Mouse (Mus musculus): ENCODE measurements around the gene Rpl7a. TPM values are rescaled to one million over a fixed set of nuclear protein-coding genes. Genes with fewer than 3 reads are reported as not detected.
A peak's percentile ranks its signal among the peaks of the same experiment; 100 is the strongest.

The Rpl7a gene
- polyA plus RNA-seq, 1 experiment from 2014 or later = 533 TPM

DNA sequence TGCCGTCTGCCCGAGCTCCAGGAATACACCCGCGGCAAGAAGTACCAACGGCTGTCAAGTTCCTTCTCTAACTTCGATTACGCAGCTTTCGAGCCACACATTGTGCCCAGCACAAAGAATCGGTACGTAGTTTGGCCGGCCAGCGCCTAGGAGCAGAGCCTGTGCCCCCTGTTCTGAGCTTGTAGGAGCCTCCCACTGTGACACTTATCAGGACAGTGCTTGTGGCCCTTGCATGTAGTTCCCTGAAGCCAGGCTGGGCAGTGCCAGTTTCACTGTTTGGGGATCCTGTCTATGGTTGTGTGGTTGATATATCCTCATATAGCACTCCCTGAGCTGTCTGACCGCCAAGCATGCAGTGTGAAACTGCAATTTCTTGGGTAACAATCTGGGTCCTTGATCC, 6.2 kb downstream of the Rpl7a start:
- ATAC-seq (replicated peaks) = peak; percentile 3; the same call in 1 of the 2 replicates
- no peaks in the 10 kb centered on the region for H3K27me3 ChIP-seq
- H3K27ac ChIP-seq (replicated peaks) = peak overlapping the region; percentile 75
- H3K9ac ChIP-seq (replicated peaks) = peak overlapping the region; percentile 77
- H3K36me3 ChIP-seq = peaks cover 65% of the 10 kb centered on the region
- H3K4me3 ChIP-seq = peak overlapping the region; percentile 71
- H3K4me1 ChIP-seq = peaks cover 46% of the 10 kb centered on the region
- no peaks in the 10 kb centered on the region for H3K9me3 ChIP-seq
- WGBS = 3% methylated on average over 13 of the region's 13 CpGs
- H3K4me2 ChIP-seq (replicated peaks) = peak overlapping the region; percentile 96

DNA sequence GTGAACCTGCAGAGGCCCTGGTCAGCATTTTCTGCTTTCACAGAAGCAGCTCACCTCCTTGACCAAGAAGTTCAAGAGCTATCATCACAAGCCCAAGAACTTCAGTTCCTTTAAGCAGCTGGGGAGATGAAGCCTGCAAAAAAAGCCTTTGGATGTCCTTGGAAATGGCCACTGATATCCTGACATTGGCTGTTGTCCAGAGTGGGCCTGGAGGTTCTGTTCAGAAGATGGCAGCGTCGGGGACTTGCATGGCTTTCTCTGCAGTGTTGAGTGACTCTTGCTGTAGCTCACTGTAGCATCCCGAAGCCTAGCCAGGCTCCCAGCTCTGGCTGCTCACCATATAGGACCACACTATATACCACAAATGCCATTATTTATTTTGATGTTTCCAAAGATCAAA, 9.1 kb downstream of the Rpl7a start:
- WGBS = 91% methylated on average over 3 of the region's 3 CpGs
- H3K9ac ChIP-seq (replicated peaks) = no peak overlapping the region
- H3K4me2 ChIP-seq (replicated peaks) = no peak overlapping the region
- no peaks in the 10 kb centered on the region for H3K9me3 ChIP-seq
- no peaks in the 10 kb centered on the region for H3K27me3 ChIP-seq
- no peak for ATAC-seq (replicated peaks)
- peaks cover 32% of the 10 kb centered on the region for H3K4me1 ChIP-seq
- no peak overlapping the region for H3K27ac ChIP-seq (replicated peaks)
- no peak overlapping the region for H3K4me3 ChIP-seq
- peaks cover 67% of the 10 kb centered on the region for H3K36me3 ChIP-seq

DNA sequence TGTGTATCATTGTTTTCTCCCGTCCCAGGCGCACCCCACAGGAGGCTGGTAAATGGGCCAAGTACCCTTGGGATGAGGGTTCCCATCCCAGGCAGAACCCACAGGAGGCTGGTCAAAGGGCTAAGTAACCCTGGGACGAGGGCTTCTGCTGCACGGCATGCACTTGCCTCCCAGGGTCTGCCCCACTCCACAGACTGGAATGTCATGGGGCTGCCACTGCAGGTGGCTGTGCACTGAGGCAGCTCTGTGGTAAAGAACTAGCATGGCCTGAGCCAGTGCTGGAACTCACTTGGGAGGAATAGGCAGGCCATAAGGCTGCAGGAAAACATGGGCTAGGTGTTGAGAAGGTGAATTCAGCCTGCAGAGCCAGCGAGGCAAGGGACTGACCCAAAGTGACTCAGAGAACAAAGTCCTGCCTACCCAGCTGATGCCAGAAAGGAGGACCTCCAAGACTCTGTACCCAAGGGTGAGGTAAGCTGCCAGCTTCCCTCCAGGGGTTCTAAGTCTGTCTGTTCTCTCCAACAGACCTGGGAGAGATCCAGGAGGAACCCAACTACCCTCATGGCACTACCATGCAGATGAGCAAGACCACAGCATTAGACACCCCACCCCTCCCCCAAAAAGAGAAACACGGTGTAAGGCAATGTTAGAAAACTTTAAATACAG, 9.8 kb downstream of the Rpl7a start:
- peaks cover 72% of the 10 kb centered on the region for H3K36me3 ChIP-seq
- no peak for ATAC-seq (replicated peaks)

DNA sequence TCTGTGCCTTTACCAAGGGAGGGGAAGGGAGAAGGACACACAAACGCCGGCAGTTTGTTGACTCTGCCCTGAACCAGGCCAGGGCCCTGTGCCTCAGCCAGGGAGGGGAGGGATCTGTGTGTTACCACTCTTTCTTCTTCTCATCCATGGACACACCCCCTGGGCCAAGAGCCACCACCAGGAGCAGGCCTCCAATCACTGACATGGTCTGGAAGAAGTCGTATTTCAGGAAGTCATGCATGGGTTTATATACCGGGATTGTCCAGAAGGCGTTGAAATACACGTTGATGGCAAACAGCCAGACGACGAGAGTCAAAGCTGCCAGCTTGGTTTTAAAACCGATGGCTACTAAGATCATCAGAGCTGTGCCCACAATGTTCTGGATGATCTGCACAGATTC, 11.2 kb downstream of the Rpl7a start:
- Histone ChIP-seq H3K4me1 (peaks cover 16% of the 10 kb centered on the region), H3K9me3 (no peaks in the 10 kb centered on the region), H3K4me2 (replicated peaks) (no peak overlapping the region), H3K4me3 (no peak overlapping the region), H3K36me3 (peaks cover 84% of the 10 kb centered on the region), H3K27ac (replicated peaks) (no peak overlapping the region), H3K27me3 (no peaks in the 10 kb centered on the region), H3K9ac (replicated peaks) (no peak overlapping the region)
- 84% methylated on average over 9 of the region's 9 CpGs for WGBS
- ATAC-seq (replicated peaks) = no peak

More for the DNA sequence above, 9.8 kb downstream of the Rpl7a start:
- Histone ChIP-seq H3K9me3 (no peaks in the 10 kb centered on the region), H3K27me3 (no peaks in the 10 kb centered on the region), H3K4me1 (peaks cover 25% of the 10 kb centered on the region), H3K4me2 (replicated peaks) (no peak overlapping the region), H3K4me3 (no peak overlapping the region), H3K9ac (replicated peaks) (no peak overlapping the region), H3K27ac (replicated peaks) (no peak overlapping the region)
- 92% methylated on average over 6 of the region's 6 CpGs for WGBS

DNA sequence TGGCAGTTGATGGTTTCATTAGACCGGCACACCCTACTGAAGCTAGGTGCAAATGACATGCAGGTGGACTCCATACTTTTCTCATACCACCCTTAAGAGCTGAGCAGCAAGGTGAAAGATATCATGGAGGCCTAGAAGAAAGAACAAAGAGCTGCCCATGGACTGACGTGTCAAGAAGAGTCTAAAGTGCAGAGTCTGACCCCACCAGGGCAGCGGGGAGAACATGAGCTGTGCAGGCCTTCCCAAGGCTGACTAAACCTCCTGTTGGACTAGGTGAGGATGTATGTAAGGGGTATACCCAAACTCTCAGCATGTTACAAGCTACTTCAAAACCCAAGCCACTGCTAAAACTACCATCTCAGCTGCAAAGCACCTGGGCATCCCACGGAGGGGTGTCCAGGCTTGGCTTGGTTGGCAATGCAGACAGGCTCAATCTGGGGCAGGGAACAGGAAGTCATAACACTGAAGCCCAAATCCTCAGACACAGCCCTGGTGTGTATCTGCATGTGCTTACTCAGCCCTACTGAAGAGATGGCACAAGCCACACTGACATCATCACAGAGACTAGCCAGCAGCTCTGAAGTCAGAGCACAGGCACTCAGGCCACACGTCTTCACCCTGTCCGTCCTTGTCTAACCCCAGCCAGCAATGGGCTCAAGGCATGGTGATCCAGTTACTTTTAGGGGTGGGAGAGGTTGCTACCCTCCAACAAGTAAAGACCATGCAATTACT, 17.3 kb downstream of the Rpl7a start:
- Histone ChIP-seq H3K27ac (replicated peaks) (no peak overlapping the region), H3K4me3 (no peak overlapping the region), H3K9me3 (no peaks in the 10 kb centered on the region), H3K4me2 (replicated peaks) (no peak overlapping the region), H3K36me3 (peaks cover 43% of the 10 kb centered on the region), H3K27me3 (no peaks in the 10 kb centered on the region), H3K9ac (replicated peaks) (no peak overlapping the region), H3K4me1 (peaks cover 27% of the 10 kb centered on the region)
- no peak for ATAC-seq (replicated peaks)
- WGBS = 93% methylated on average over 6 of the region's 6 CpGs

DNA sequence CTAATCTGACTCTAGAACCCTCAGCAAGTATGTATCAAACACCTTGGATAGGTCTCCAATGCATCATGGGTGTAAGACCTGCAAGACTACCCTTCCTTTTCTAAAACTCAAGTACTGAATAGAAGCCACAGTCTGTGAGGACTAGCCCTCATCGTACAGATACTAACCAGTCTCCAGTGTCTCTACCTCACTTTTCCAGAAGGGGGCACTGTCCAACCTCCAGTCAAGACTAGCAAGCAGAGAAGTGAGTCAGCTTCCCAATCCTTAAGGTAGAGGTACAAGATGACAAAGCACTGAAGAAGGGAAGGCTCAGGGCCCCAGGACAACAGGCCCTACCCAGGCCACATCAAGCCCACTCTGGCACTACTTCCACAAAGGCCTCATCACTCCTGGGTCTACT, 19.8 kb downstream of the Rpl7a start:
- Histone ChIP-seq H3K36me3 (peaks cover 19% of the 10 kb centered on the region), H3K9me3 (no peaks in the 10 kb centered on the region), H3K4me3 (no peak overlapping the region), H3K27ac (replicated peaks) (no peak overlapping the region), H3K27me3 (no peaks in the 10 kb centered on the region), H3K4me2 (replicated peaks) (no peak overlapping the region), H3K9ac (replicated peaks) (no peak overlapping the region), H3K4me1 (peaks cover 27% of the 10 kb centered on the region)
- no peak for ATAC-seq (replicated peaks)
- WGBS = 33% methylated on average over 1 of the region's 1 CpGs

DNA sequence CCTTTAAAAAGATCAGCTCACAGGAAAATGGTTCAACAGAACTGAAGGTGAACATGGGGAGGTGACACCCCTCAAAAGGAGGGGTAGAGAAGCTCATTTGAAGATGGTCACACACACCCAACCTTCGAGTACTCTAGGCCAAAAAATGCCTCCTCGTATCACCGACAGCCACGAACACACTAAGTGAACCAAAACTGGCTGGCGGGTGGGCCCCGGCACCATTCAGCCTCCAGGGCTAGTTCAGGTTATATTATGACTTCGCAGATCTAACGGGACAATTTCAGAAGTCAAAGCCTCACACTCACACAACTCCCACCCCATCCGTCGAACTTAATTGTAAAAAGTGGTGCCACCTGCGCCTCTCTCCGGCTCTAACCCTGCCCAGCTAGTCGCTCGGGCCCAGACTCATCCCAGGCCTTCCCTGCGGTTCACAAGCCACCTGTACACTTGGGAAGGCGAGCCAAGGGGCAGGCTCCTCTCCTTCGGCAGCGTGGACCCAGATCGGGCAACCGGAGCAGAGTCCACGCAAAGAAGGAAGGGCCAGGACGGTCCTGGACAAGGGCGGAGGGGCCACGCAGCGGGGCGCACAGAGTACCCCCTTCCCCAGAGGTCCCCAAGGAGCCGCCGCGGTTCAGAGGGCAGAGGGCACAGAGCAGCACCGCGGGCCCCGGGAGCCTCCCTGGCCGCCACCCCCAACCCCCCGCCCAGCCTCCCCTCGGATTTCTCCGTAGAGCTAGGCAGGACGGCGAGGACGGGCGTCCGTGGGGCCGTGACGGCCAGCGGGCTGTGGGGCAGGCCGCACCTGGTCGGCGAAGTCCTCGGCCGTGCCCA, 22.1 kb downstream of the Rpl7a start:
- no peaks in the 10 kb centered on the region for H3K27me3 ChIP-seq
- WGBS = under 1% methylated on average over 46 of the region's 49 CpGs
- H3K9ac ChIP-seq (replicated peaks) = peak overlapping the region; percentile 97
- ATAC-seq (replicated peaks) = peak; percentile 54
- H3K4me1 ChIP-seq = peaks cover 27% of the 10 kb centered on the region
- H3K4me3 ChIP-seq = peak overlapping the region; percentile 91
- H3K36me3 ChIP-seq = 0 out of 2 replicates have a peak, but pooled peaks cover 6% of the 10 kb centered on the region
- H3K4me2 ChIP-seq (replicated peaks) = peak overlapping the region; percentile 66
- no peaks in the 10 kb centered on the region for H3K9me3 ChIP-seq
- H3K27ac ChIP-seq (replicated peaks) = peak overlapping the region; percentile 73

DNA sequence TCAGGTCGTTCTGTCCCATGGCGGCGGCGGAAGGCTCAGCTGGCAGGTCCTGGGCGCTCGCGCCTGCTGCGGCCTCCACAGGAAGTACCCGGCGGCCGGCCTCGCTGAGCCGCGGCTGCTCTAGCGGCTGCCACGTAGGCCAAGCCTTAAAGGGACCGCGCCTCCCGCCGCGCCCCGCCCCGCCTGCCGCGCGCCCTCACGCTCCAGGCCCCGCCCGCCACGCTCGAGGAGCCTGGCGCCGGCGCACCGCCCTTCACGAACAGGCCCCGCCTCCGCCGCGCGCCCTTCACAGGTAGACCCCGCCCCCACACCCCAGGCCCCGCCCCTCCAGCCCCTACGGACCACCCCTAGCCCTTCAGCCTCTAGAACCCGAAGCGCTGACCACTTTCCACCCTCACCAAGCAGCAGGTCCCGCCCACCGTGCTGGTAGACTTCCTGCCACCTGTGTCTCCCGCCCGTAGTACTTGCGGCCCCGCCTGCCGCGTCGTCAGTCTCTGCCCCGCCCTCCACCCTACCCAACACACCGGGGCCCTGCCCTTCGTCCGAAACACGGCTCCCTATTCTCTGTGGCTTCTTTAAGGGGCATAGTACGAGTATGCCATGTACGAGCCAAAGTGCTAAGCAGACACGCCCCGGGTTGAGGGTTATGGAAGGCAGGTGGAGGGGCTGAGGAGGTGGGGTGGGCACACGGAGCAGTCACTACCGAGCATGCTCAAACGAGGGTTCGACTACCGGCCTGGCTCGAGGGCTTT, 22.9 kb downstream of the Rpl7a start, which contains the start of the genes Surf4 and Stkld1:
TSS of gene Surf4 (minus strand) at position 625 of the 752 bp plus-strand sequence.
TSS of gene Stkld1 (plus strand) at position 744 of the 752 bp plus-strand sequence.
- Histone ChIP-seq H3K27ac (replicated peaks) (peak within 1 kb of the TSS; percentile 73), H3K4me2 (replicated peaks) (peak within 1 kb of the TSS; percentile 66), H3K27me3 (no peaks in the 10 kb centered on the region), H3K9me3 (no peaks in the 10 kb centered on the region), H3K9ac (replicated peaks) (peak within 1 kb of the TSS; percentile 97), H3K4me3 (peak within 1 kb of the TSS; percentile 91), H3K36me3 (0 out of 2 replicates have a peak, but pooled peaks cover 6% of the 10 kb centered on the region), H3K4me1 (peaks cover 27% of the 10 kb centered on the region)
- ATAC-seq (replicated peaks) = peak; percentile 95
- WGBS = under 1% methylated on average over 64 of the region's 70 CpGs

DNA sequence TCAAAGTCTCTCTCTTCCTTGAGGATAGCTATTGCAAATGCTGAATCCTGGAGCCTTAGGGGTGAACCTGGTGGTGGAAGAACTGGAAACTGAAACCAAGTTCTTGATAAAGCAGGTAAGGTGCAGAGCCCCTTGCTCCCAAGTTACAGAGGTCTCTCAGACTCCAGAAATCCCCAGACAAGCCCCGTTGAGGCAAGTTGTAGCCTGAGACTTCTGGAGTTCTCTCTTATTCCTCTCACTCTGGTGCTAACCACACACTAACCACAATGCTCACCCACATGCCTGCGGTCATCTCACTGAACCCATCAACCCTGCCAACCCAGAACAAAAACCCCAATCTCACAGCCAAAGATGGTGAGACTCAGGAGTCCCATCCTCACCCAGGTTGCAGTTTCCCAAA, 24.7 kb downstream of the Rpl7a start:
- ATAC-seq (replicated peaks) = no peak
- WGBS = 98% methylated on average over 2 of the region's 2 CpGs
- peaks cover 25% of the 10 kb centered on the region for H3K4me1 ChIP-seq

DNA sequence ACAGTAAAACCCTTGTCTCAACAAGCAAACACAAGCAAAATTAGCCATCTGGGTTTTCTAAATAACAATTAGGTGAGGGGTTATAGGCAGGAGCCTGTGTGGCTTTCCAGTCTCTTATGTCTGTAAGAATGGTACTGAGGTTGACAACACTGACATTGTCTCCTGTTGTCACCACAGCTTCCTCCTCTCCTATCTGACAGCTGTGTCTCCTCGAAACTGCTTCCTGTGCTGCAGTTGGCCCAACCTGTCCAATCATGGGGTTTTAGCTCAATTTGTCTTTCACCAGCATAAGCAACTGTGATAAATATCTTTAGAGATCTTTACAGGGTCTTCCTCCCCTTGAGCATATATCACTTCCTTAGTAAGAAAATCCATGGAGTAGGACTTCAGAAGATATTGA, 25.9 kb downstream of the Rpl7a start:
- no peaks in the 10 kb centered on the region for H3K27me3 ChIP-seq
- H3K27ac ChIP-seq (replicated peaks) = no peak overlapping the region
- no peak overlapping the region for H3K4me3 ChIP-seq
- no peaks in the 10 kb centered on the region for H3K36me3 ChIP-seq
- no peak overlapping the region for H3K4me2 ChIP-seq (replicated peaks)
- ATAC-seq (replicated peaks) = no peak
- no peak overlapping the region for H3K9ac ChIP-seq (replicated peaks)
- WGBS = 76% methylated on average over 1 of the region's 1 CpGs
- no peaks in the 10 kb centered on the region for H3K9me3 ChIP-seq
- peaks cover 13% of the 10 kb centered on the region for H3K4me1 ChIP-seq

More for the DNA sequence above, 24.7 kb downstream of the Rpl7a start:
- H3K9ac ChIP-seq (replicated peaks) = no peak overlapping the region
- H3K27ac ChIP-seq (replicated peaks) = no peak overlapping the region
- no peaks in the 10 kb centered on the region for H3K36me3 ChIP-seq
- H3K4me3 ChIP-seq = no peak overlapping the region
- H3K9me3 ChIP-seq = no peaks in the 10 kb centered on the region
- no peaks in the 10 kb centered on the region for H3K27me3 ChIP-seq
- no peak overlapping the region for H3K4me2 ChIP-seq (replicated peaks)

DNA sequence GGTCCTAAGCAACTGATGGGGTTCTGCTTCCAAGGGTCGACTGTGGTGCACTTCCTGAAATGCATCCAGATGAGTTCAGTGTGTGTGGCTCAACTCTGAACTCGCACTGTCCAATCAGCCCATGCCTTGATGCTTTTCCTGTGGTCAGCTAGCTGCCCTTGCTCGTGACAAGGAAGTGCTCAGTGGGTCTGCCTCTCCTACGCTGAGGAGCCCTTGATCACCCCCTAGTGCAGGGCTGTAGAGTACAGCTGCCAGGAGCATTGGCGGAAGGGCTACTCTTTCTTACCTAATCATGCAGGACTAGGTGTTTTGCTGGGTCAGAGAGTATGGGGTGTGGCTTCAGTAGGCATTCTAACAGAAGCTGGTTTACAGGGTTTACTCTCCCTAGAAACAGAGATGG, 31.0 kb downstream of the Rpl7a start:
- H3K27ac ChIP-seq (replicated peaks) = no peak overlapping the region
- no peaks in the 10 kb centered on the region for H3K9me3 ChIP-seq
- H3K4me2 ChIP-seq (replicated peaks) = no peak overlapping the region
- no peak for ATAC-seq (replicated peaks)
- no peaks in the 10 kb centered on the region for H3K27me3 ChIP-seq
- WGBS = 47% methylated on average over 5 of the region's 5 CpGs
- H3K9ac ChIP-seq (replicated peaks) = no peak overlapping the region
- no peaks in the 10 kb centered on the region for H3K4me1 ChIP-seq
- H3K4me3 ChIP-seq = no peak overlapping the region
- H3K36me3 ChIP-seq = no peaks in the 10 kb centered on the region
